Mouse (Mus musculus) stomach, embryonic 14.5 days (tissue): Measurements from ENCODE around the gene Mlst8. TPM values are rescaled to one million over a fixed set of nuclear protein-coding genes. Genes with fewer than 3 reads are reported as not detected.

ENCODE experiments used
- ATAC-seq: fragments of 200-750 bp; cut with Nextera tagmentation; 2 replicates; pipeline ENCODE4 v1.8.0; 2017; ENCODE audit warnings: low read depth, moderate TSS enrichment; ENCODE audit not compliant: insufficient number of reproducible peaks, insufficient read depth, low FRiP score
- H3K27ac ChIP-seq: fragments of 300-500 bp; sonication (generic); 2 replicates; pipeline ENCODE4 v1.5.1; 2014; ENCODE audit warnings: mild to moderate bottlenecking, low read length, moderate library complexity, mixed read lengths
- H3K27me3 ChIP-seq: fragments of 300-500 bp; sonication (generic); 2 replicates; pipeline ENCODE4 v1.6.1; 2014; ENCODE audit warnings: low read length, control low read depth, mixed read lengths; ENCODE audit not compliant: control insufficient read depth, insufficient read depth
- H3K36me3 ChIP-seq: fragments of 300-500 bp; sonication (generic); 2 replicates; pipeline ENCODE4 v1.6.1; 2014; ENCODE audit warnings: mild to moderate bottlenecking, control low read depth, low read length, moderate library complexity, mixed read lengths; ENCODE audit not compliant: control insufficient read depth, insufficient read depth
- H3K4me1 ChIP-seq: fragments of 300-500 bp; sonication (generic); 2 replicates; pipeline ENCODE4 v1.6.1; 2014; ENCODE audit warnings: low read length, control low read depth, mixed read lengths; ENCODE audit not compliant: control insufficient read depth, insufficient read depth
- H3K4me2 ChIP-seq: fragments of 300-500 bp; sonication (generic); replicated peaks from 2 replicates; pipeline ENCODE4 v1.6.1; 2014; ENCODE audit warnings: low read depth, low read length, control low read depth
- H3K4me3 ChIP-seq: fragments of 300-500 bp; sonication (generic); 2 replicates; pipeline ENCODE4 v1.5.1; 2014; ENCODE audit warnings: low read depth, low read length, control low read depth
- H3K9ac ChIP-seq: fragments of 300-500 bp; sonication (generic); replicated peaks from 2 replicates; pipeline ENCODE4 v1.6.1; 2014; ENCODE audit warnings: low read depth, mild to moderate bottlenecking, control low read depth, low read length, moderate library complexity, mixed read lengths
- H3K9me3 ChIP-seq: fragments of 300-500 bp; sonication (generic); 2 replicates; pipeline ENCODE4 v1.6.1; 2016; ENCODE audit warnings: low read depth, low read length, control low read depth; ENCODE audit not compliant: control insufficient read depth
- WGBS: fragments of 180-500 bp; shearing (Covaris S2); extraction: QIAGEN DNeasy Blood & Tissue Kit; methylation state at CpG from one replicate; pipeline ENCODE4 v1.1.7; 2014; 5-methylcytosine and 5-hydroxymethylcytosine counted together
- polyA plus RNA-seq: library from polyadenylated mRNA; unstranded; fragments of >200 nt; fragmentation: Nextera tagmentation; extraction: Ambion mirVana; gene quantifications from 2 replicates; pipeline ENCODE4 v1.2.1, GENCODE M21; 2014

Mlst8 gene
- polyA plus RNA-seq, 1 experiment from 2014 or later = 46.2 TPM

- Histone ChIP-seq H3K4me3 (no peak overlapping the region), H3K4me1 (peaks cover 9% of the 10 kb centered on the region), H3K27me3 (no peaks in the 10 kb centered on the region), H3K36me3 (peaks cover 10% of the 10 kb centered on the region), H3K27ac (no peak overlapping the region), H3K4me2 (no peak overlapping the region), H3K9me3 (no peaks in the 10 kb centered on the region), H3K9ac (no peak overlapping the region)
- WGBS = 92% methylated on average over 20 of the region's 20 CpGs
- no peak for ATAC-seq
Measured at GRCm38 (mm10) chr17:24481027-24481815, 2.3 kb upstream of the Mlst8 start.

GRCm38 (mm10) chr17:24480201-24480826 lies 1.4 kb upstream of the Mlst8 start:
- Histone ChIP-seq H3K27ac (peak overlapping the region; percentile 46), H3K9ac (no peak overlapping the region), H3K4me1 (peaks cover 6% of the 10 kb centered on the region), H3K27me3 (no peaks in the 10 kb centered on the region), H3K4me2 (peak overlapping the region; percentile 12), H3K9me3 (no peaks in the 10 kb centered on the region), H3K36me3 (peaks cover 18% of the 10 kb centered on the region), H3K4me3 (no peak overlapping the region)
- 45% methylated on average over 3 of the region's 3 CpGs for WGBS
- no peak for ATAC-seq

DNA sequence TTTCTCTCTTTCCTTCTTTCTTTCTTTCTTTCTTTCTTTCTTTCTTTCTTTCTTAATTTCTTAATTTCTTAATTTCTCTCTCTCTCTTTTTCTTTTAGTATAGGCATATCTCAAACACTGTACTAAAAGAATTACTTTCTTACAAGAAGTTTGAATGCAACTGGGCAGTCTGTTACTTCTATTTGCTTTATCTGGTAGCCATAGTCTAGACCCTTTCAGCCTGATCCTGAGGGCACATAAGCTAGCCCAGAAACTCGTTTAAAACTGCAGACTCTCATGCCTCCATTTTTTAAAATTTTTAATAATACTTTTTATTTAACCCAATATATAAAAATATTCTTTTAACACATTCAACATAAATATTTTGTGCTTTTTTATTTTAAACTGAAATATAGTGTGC lies 553 bp upstream of the Mlst8 start:
- no peaks in the 10 kb centered on the region for H3K9me3 ChIP-seq
- no peak overlapping the region for H3K27ac ChIP-seq
- H3K4me1 ChIP-seq = peaks cover 6% of the 10 kb centered on the region
- no peak overlapping the region for H3K9ac ChIP-seq
- H3K27me3 ChIP-seq = no peaks in the 10 kb centered on the region
- 8% methylated on average over 1 of the region's 1 CpGs for WGBS
- peak overlapping the region; percentile 32; the same call in 1 of the 2 replicates for H3K4me2 ChIP-seq
- peaks cover 22% of the 10 kb centered on the region for H3K36me3 ChIP-seq
- peak overlapping the region; percentile 62 for H3K4me3 ChIP-seq
- ATAC-seq = no peak

GRCm38 (mm10) chr17:24477985-24478600 lies 785 bp downstream of the Mlst8 start:
- Histone ChIP-seq H3K9me3 (no peaks in the 10 kb centered on the region), H3K27ac (no peak overlapping the region), H3K4me2 (peak overlapping the region; percentile 49), H3K9ac (peak overlapping the region; percentile 51), H3K4me1 (peaks cover 11% of the 10 kb centered on the region), H3K36me3 (peaks cover 24% of the 10 kb centered on the region), H3K27me3 (no peaks in the 10 kb centered on the region), H3K4me3 (peak overlapping the region; percentile 62)
- 42% methylated on average over 11 of the region's 11 CpGs for WGBS
- peak; percentile 7; the same call in 1 of the 2 replicates for ATAC-seq

GRCm38 (mm10) chr17:24477053-24477984 lies 1.6 kb downstream of the Mlst8 start:
- Histone ChIP-seq H3K9me3 (no peaks in the 10 kb centered on the region), H3K4me3 (no peak overlapping the region), H3K4me1 (peaks cover 18% of the 10 kb centered on the region), H3K27me3 (no peaks in the 10 kb centered on the region), H3K36me3 (peaks cover 26% of the 10 kb centered on the region), H3K4me2 (peak overlapping the region; percentile 49), H3K27ac (no peak overlapping the region), H3K9ac (0 out of 2 replicates have a peak overlapping the region, but pooled peaks have one; percentile 51)
- ATAC-seq = no peak
- 93% methylated on average over 20 of the region's 20 CpGs for WGBS

- Histone ChIP-seq H3K27ac (no peak overlapping the region), H3K4me1 (peaks cover 29% of the 10 kb centered on the region), H3K9me3 (no peaks in the 10 kb centered on the region), H3K27me3 (no peaks in the 10 kb centered on the region), H3K4me3 (no peak overlapping the region), H3K4me2 (no peak overlapping the region), H3K36me3 (peaks cover 26% of the 10 kb centered on the region), H3K9ac (no peak overlapping the region)
- 95% methylated on average over 10 of the region's 10 CpGs for WGBS
- ATAC-seq = no peak
Measured at GRCm38 (mm10) chr17:24476022-24476776, 2.7 kb downstream of the Mlst8 start.

DNA sequence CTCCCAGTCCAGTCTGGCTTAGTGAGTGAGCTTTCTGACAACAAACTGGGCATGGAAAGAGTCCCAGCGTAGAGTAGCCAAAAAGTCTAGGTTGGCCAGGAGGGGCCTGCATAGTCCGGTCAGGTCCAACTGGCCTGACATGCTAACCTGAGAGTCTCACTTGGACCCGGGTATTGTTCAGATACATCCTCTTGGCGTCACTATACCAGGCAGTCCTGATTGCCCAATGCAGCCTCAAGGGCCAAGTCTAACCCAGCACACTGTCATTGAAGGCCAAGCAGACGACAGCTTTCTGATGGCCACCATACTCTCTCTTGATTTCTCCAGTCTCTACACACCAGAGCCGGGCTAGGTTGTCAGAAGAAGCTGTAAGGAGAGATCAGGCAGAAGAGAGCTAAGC lies 3.3 kb downstream of the Mlst8 start:
- no peaks in the 10 kb centered on the region for H3K27me3 ChIP-seq
- no peaks in the 10 kb centered on the region for H3K9me3 ChIP-seq
- no peak overlapping the region for H3K9ac ChIP-seq
- H3K4me3 ChIP-seq = no peak overlapping the region
- no peak overlapping the region for H3K4me2 ChIP-seq
- peaks cover 29% of the 10 kb centered on the region for H3K4me1 ChIP-seq
- peaks cover 26% of the 10 kb centered on the region for H3K36me3 ChIP-seq
- H3K27ac ChIP-seq = no peak overlapping the region
- no peak for ATAC-seq
- WGBS = 92% methylated on average over 6 of the region's 6 CpGs
